Mouse (Mus musculus): Measurements from ENCODE around the gene Ipo11. TPM values are rescaled to one million over a fixed set of nuclear protein-coding genes. Genes with fewer than 3 reads are reported as not detected.

The Ipo11 gene
- total RNA-seq, 2 experiments from 2014 or later: 72.3 to 72.7 TPM

DNA sequence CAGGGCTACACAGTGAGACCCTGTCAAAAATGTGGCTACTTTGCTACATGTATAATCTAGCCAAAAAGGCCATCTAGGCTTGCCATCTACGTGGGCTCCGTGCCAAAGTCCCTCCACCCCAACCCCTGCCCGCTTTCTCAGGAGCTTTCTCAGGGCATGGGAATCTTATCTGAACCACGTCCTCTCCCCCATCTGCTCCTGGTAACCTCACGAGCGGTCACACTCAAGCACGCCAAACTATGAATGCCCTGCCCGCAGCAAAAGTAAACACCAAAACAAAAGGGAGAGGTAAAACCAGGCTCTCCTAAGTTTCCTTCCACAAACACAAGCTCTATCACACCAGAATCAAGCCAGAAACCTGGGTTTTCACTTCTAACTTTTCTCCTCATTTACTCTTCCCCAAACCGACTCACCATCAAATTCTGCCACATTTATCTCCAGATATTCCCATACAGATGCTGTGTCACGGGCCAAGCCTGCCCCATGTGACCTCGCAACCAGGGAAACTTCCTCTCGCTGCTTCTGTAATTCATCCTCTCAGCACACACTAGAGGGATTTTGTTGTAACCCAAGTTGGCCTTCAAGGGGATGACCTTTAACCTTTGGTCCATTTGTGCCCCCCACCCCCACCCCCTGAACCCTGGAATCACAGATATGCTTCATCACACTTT is 107.3 kb downstream of the Ipo11 start:
- no peak for DNase-seq (ENCODE audit: extremely low spot score in 1 of 2, low spot score in 2 of 2)
- intact Hi-C loops (cut with DNase I): no loop called here

DNA sequence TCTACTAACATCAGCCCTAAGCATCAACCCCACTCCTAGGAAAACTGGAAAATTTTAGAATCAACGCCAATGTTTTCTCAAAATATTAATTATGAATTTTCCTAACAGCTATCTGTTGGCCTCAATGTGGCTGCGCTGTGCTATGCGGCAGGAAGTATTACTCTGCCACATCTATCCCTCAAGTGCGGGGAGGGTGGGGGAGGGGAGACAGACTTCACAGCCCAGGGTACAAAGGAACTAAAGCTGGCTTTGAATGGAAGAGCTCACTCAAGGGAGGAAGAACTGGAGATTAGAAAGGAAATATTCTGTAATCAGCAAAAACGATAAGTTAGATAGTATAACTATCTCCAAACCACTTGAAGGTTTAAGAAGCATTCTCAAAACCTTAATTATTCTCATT is 111.1 kb downstream of the Ipo11 start:
- intact Hi-C loops (cut with DNase I): no loop called here
- DNase-seq (ENCODE audit: extremely low spot score in 1 of 2, low spot score in 2 of 2): no peak

DNA sequence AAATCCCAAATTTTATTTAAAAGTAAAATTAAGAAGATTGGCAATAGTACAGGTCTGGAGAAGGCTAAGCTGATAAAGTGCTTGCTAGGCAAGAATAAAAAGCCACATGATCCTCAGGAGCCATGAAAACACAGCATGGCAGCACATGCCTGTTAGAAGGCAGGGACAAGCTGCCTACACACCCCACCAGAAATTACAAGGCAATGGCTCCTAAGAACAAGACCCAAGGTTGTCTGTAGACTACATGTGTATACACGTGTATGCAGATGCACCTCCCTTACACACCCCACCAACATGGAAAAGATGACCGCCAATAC is 112.9 kb downstream of the Ipo11 start:
- DNase-seq (ENCODE audit: extremely low spot score in 1 of 2, low spot score in 2 of 2): no peak
- intact Hi-C loops (cut with DNase I): no loop called here

DNA sequence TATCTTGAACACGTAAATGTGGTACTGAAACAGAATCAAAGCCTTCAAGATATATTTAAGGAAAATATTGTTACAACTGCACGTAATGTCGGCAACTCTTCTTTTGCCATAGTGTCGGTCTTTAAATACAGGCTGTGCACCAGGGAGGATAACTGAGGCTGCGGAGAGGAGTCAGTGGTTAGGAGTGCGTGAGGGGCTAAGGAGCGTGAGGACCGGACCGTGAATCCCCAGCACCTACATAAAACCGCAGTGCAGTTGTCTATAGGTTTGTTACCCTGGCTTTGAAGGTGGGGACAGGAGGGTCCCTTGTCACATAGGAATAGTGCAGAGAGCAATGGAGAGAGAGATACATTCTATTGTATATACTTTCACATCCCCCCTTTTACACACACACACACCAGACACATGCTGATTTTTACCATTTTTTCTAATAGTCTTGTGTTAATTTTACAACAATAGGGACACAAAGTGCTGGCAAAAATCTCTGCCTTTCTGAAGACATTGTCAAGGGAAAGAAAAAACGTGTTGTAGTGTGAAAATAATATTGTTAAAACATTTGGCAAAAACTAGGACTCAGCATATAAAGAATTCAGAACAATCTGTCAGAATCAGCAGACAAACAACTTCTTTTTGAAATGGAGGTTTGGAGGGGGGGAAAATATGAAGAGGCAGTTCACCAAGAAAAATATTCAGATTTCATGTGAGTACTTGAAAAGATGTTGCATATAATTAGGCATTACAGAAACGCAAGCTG is 113.5 kb downstream of the Ipo11 start:
- intact Hi-C loops (cut with DNase I): no loop called here
- no peak for DNase-seq (ENCODE audit: extremely low spot score in 1 of 2, low spot score in 2 of 2)

DNA sequence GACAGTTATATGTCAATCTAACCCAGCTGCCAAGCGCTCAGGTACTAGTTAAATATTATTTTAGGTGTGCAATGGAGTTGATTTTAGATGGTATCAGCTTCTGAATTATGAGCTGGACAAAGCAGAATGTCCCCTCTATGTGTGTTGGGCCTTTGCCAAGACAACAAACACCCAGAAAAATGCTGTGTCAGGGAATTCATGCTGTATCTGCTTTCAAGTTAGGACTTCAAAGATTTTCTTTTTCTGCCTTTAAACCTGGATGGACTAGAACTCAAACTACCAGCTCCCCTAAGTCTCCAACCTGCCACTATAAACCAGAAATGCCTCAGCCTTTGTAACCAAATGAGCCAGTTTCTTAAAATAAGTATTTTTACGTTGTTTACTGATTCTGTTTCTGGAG is 116.6 kb downstream of the Ipo11 start:
- intact Hi-C loops (cut with DNase I): no loop called here

DNA sequence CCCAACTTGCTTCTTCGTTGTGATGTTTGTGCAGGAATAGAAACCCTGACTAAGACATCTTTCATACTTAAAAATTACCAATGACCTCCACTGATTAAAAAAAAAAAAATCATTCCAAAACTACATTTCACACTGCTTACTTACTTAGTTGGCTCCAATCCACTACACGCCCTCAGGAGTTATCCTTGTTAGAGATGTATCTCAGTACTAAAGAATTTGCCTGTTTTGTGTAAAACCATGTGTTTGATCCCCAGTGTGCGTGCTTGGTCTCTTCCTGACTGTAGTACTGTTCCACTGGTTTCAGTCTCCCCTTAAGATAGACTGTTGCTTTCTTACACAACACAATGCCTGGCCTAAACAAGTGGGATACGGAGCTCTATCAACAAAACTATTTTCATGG is 117.0 kb downstream of the Ipo11 start:
- no peak for DNase-seq (ENCODE audit: extremely low spot score in 1 of 2, low spot score in 2 of 2)

More for the DNA sequence above, 116.6 kb downstream of the Ipo11 start:
- no peak for DNase-seq (ENCODE audit: extremely low spot score in 1 of 2, low spot score in 2 of 2)

DNA sequence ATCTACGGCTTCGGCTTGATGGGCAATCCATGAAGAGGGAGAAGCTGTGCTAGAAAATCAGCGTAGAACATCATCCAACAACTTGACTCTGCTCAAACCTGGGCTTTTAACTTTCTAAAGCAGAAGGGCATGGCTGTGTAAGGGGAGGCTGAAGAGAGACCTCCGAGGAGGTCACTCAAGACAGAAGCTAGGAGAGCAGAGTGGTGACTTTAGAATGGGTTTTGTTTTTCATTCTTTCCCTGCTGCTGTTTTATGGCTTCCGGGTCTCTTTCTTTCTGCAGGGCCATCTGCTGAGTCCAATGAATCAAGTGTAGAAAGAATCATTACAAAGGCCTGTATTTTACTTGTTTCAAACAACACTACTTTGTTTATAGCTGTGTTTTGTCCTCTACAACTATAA is 119.7 kb downstream of the Ipo11 start:
- intact Hi-C loops (cut with DNase I): no loop called here
- no peak for DNase-seq (ENCODE audit: extremely low spot score in 1 of 2, low spot score in 2 of 2)

More for the DNA sequence above, 117.0 kb downstream of the Ipo11 start:
- intact Hi-C loops (cut with DNase I): no loop called here

DNA sequence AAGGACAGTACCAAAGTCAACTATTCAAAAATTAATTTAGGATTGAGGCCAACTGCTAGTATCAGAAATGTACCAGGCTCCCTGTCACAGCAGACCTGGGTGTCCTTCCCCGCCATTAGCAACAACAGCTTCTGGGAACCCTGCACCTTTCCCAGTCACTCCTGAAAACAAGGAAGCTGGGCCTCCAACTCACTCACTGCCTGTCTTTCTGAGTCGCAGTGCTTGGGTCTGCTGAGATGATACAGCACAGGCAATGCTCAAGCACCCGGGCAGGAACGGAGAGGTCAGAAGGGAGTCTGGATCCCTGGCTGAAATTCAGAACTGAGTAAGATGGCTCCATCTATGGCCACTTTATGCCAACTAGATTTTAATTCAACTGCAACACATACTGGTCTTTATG is 123.2 kb downstream of the Ipo11 start:
- DNase-seq (ENCODE audit: extremely low spot score in 1 of 2, low spot score in 2 of 2): no peak
- intact Hi-C loops (cut with DNase I): no loop called here

DNA sequence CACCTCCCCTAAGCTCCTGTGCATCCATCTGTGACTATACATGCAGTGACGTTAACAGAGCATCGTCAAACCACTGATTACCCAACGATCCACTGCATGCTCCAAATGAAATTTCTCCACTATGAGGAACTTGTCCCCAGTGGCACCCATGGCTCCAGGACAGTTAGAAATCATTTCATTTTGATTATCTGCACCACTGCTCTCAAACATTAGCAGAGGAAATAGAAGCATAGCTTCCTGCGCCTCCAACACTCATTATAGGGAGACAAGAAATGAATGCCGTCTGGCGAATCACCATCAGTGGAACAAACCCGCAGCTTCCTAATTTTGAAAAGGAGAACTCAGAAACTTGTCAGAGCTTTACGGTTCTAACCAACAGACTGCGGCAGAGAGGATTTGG is 123.7 kb downstream of the Ipo11 start:
- intact Hi-C loops (cut with DNase I): no loop called here

DNA sequence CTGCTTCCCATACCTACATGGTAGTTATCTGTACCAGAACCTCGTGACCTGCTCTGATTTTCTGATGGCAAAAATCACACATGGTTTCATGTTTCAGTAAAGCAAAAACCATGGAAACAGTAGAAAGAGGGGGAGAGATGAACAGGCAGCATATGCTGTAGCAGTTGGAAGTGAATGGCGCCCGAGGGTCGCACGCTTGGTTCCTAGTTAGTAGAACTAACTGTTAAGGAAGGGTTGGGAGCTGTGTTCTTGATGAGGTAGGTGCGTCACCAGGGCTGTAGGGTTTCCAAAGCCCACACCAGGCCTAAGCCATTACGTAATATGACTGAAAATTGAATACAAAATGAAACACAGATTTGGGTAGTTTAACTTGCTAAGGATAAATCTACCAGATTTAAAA is 126.6 kb downstream of the Ipo11 start:
- peak in 1 of 2 experiments; percentile 24 for DNase-seq (ENCODE audit: extremely low spot score in 1 of 2, low spot score in 2 of 2)
- intact Hi-C loops (cut with DNase I): no loop called here

More for the DNA sequence above, 123.7 kb downstream of the Ipo11 start:
- DNase-seq (ENCODE audit: extremely low spot score in 1 of 2, low spot score in 2 of 2): no peak

DNA sequence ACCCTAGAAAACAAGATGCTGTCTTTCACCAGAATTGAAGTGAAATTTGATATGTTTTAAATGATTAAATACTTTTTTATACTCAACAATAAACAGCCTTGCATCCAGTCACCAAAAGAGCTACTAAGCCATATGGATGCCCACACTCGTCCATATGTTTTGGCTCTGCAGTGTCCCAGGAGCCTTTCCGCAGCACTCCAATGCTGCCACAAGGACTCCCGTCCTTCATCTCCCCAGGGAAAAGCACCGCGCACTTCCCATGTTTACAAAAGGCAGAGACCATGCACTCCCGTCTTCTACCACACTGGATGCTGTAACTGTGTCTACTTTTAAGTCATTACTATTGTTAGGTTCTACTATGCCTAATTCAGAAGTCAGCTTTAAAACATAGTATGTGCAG is 127.9 kb downstream of the Ipo11 start:
- DNase-seq (ENCODE audit: extremely low spot score in 1 of 2, low spot score in 2 of 2): no peak
- intact Hi-C loops (cut with DNase I): no loop called here

DNA sequence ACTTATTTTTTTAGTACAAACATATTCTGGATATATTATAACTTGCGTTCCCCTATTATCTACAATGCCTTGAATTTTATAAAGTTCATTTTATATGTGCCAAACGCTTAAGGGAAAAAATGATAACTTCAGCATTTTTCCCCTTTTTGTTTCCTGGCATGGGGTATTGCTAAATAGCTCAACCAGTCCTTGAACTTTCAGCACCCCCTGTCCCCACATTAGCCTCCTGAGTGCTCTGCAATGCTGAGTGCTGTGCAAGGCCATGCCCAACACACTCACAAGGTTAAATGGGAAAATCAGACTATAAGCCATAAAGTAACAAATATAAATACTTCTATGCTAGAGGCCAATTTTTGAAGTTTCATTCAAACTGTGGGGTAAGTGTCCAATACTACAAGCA is 128.4 kb downstream of the Ipo11 start:
- no peak for DNase-seq (ENCODE audit: extremely low spot score in 1 of 2, low spot score in 2 of 2)
- intact Hi-C loops (cut with DNase I): no loop called here

DNA sequence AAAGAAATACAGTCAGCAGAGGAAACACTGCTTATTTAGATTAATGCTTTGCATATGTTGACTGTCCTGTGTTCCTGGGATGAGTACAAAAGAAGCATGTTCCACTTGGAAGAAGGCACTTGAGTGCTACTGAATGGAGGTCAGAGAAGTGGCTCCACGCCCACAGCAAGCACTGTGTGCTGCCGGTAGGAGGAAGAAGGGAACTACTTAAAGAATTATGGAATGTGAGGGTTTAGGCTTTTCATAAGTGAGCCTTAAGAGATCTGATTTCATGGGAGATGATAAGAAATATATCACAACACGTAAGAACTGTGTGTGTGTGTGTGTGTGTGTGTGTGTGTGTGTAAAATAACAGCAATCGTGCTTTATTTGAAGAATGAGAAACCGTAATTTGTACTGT is 129.5 kb downstream of the Ipo11 start:
- no peak for DNase-seq (ENCODE audit: extremely low spot score in 1 of 2, low spot score in 2 of 2)
- intact Hi-C loops (cut with DNase I): no loop called here

DNA sequence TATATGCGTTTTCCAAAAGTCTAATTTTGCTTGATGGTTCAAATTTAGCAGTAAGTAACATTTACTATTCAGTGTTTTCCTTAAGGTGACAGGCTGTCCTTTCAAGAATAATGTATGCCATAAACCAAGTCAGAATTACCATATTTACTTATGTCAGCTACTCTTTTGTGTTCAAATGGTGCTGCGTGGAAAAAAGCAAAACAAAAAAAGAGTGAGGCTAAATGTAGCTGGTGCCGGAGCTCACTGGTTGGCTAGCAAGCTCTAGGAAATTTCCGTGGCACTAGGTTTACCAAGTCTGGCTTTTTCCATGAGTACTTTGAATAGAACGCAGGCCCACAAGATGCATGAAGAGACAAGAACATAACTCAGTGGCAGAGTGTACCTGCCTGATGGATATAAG is 131.6 kb downstream of the Ipo11 start:
- intact Hi-C loops (cut with DNase I): no loop called here
- DNase-seq (ENCODE audit: extremely low spot score in 1 of 2, low spot score in 2 of 2): no peak

DNA sequence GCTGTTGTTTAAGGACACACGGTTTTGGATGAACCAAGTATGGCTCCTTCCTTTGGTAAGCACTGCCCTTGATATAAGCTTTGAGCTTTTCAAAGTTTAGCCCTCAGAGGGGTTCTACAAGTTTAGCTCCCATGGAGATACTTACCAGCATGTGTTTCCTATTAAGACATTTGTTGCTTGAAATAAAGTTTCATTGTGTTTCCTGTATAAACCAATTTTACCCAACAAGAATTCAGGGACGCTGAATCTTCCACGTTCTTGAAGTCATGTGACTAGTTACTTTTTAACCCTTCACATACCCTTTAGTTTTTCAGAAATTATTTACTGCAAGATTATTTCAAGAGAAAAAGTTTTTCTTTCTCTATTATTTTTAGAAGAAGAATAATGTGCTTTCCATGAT is 138.7 kb downstream of the Ipo11 start:
- no peak for DNase-seq (ENCODE audit: extremely low spot score in 1 of 2, low spot score in 2 of 2)

DNA sequence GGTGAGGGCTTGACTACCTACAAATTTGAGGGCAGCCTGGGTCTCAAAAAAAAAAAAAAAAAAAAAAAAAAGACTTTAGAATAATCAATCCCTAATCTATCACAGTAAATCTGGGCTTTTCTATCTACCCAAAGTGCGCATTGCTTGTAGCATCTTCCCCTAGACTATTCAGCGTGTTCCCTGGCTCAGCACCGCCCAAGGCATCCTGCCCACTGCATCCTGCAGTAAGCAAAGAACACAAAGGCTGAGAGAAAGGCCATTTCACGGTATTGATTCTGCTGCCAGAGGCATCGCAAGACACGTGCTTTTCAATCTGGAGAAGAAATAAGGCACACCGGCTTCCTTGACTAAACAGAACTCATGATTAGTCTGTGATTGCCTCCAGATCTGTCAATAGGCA is 147.9 kb downstream of the Ipo11 start:
- DNase-seq (ENCODE audit: extremely low spot score in 1 of 2, low spot score in 2 of 2): no peak
- intact Hi-C loops (cut with DNase I): no loop called here

More for the DNA sequence above, 138.7 kb downstream of the Ipo11 start:
- intact Hi-C loops (cut with DNase I): no loop called here

DNA sequence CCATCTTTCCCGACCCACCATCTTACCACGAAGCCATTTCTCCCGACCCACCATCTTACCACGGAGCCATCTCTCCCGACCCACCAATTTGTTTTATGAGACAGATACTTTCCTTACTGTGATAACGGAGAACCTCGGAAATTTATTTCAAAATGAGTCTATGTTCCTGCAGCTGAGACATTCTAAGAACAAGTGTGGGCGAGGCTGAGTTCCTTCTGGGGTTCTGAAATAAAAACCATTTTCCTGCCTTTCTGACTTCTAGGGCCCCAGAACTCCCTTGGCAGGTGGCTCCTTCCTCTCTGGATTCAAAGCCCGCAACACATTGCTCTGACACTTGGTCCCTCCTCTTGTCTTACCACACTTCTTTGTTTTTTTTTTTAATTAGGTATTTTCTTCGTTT is 168.0 kb downstream of the Ipo11 start:
- DNase-seq (ENCODE audit: extremely low spot score in 1 of 2, low spot score in 2 of 2): no peak
- intact Hi-C loops (cut with DNase I): no loop called here

DNA sequence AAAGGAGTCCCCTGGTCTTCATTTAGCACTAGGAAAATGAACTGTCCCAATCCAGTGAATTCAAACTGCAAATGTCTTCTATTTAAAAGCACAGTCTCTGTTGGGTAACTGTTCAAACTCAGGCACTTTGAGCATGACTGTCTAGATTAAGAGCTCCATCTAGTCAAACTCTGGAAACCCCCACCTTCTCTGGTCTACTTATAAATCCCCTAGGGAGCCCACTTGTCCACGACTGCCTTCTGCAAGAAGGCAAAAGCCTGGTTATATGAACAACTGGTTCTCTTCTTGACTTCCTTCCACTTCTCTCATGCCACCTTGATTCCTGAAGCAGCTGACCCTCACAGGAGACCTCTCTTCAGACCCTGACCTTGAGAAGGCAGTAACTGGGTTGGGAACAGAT is 174.1 kb downstream of the Ipo11 start:
- intact Hi-C loops (cut with DNase I): no loop called here
- DNase-seq (ENCODE audit: extremely low spot score in 1 of 2, low spot score in 2 of 2): no peak

DNA sequence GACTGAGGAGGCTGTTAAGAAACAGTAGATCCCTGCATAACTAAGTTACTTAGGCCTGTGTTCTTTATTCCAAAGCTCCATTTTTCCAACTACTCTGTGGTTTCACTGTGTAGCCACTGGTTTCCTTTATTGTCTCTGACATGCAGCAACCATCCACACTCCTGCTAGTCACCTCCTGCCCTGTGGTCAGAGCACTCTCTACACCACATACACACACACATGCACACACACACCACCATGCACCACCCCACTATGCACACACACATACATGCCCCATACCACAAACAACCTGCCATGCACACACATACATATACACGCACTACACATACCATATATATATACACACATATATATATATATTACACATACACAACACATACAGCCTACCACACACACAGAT is 175.1 kb downstream of the Ipo11 start:
- no peak for DNase-seq (ENCODE audit: extremely low spot score in 1 of 2, low spot score in 2 of 2)
- intact Hi-C loops (cut with DNase I): no loop called here

DNA sequence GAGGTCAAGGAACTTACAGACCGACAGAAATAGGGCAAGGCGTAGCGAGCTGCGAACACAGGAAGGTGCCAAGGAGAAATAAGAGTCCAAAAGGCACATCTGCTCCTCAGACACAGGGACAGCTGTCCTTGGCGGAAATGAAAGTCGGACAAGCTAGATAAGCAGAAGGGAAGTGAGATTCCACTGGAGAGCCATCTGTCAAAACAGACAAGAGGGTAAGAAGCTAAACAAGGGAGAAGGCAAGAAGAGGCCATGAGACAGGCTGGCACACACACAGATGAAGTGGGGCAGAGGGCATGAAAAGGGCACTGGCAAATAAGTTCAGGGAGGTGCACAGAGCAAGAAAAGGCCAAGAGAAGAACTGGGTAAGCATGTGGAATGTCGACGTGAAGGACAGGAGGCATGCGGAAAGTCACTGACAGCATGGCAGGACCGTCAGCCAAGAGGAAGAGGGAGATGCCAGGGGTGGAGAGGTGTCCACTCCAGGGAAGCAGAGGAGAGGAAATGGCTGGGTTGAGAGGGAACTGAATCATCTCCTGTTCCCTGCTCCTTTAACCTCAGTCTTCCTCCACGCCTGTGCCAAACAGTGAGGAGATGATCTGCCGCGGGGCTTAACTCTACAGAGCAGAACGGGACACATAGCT is 176.4 kb downstream of the Ipo11 start:
- DNase-seq (ENCODE audit: extremely low spot score in 1 of 2, low spot score in 2 of 2): peak in 1 of 2 experiments; percentile 20
- intact Hi-C loops (cut with DNase I): no loop called here

Measured in left cerebral cortex, postnatal 10 days (tissue).